Mouse (Mus musculus): ENCODE measurements around the gene Slc20a1. TPM values are rescaled to one million over a fixed set of nuclear protein-coding genes. Genes with fewer than 3 reads are reported as not detected.

The Slc20a1 gene
- polyA plus RNA-seq, 1 experiment from 2014 or later, result 57.2 TPM

Other genes with a start within 250 kb of the Slc20a1 start
- 3.7 and 4.4 TPM in 2 replicates for gene Zc3h6, start 231.4 kb upstream of the Slc20a1 start, polyA plus RNA-seq (2015; fragmentation: Nextera tagmentation; extraction: Ambion mirVana)
- gene Gm10762, start 231.0 kb upstream of the Slc20a1 start, polyA plus RNA-seq (2015; fragmentation: Nextera tagmentation; extraction: Ambion mirVana), result 24.1 and 24.8 TPM in 2 replicates
- gene Vinac1, start 150.6 kb upstream of the Slc20a1 start, polyA plus RNA-seq (2015; fragmentation: Nextera tagmentation; extraction: Ambion mirVana), result 0.15 and 0.29 TPM in 2 replicates
- 21.9 and 23.4 TPM in 2 replicates for gene Ttl, start 132.8 kb upstream of the Slc20a1 start, polyA plus RNA-seq (2015; fragmentation: Nextera tagmentation; extraction: Ambion mirVana)
- gene Polr1b, start 97.8 kb upstream of the Slc20a1 start, polyA plus RNA-seq (2015; fragmentation: Nextera tagmentation; extraction: Ambion mirVana), result 20.4 and 20.6 TPM in 2 replicates
- gene Chchd5, start 69.1 kb upstream of the Slc20a1 start, polyA plus RNA-seq (2015; fragmentation: Nextera tagmentation; extraction: Ambion mirVana), result 26.9 and 27.2 TPM in 2 replicates
- 41.1 and 41.6 TPM in 2 replicates for gene Ckap2l, start 98.4 kb downstream of the Slc20a1 start, polyA plus RNA-seq (2015; fragmentation: Nextera tagmentation; extraction: Ambion mirVana)
- 0.22 and 0.23 TPM in 2 replicates for gene Il1a, start 111.2 kb downstream of the Slc20a1 start, polyA plus RNA-seq (2015; fragmentation: Nextera tagmentation; extraction: Ambion mirVana)
- gene Il1b, start 172.4 kb downstream of the Slc20a1 start, polyA plus RNA-seq (2015; fragmentation: Nextera tagmentation; extraction: Ambion mirVana), result 0.17 TPM in 1 of 2 replicates, not detected in the other